Mouse (Mus musculus) heart, postnatal 25 days (tissue): ENCODE results near the gene Pdzk1ip1. TPM values are rescaled to one million over a fixed set of nuclear protein-coding genes. Genes with fewer than 3 reads are reported as not detected.

Experiments used
- DNase-seq: peaks from one replicate; pipeline ENCODE4 v3.0.0; 2022; ENCODE audit warnings: low spot score
- intact Hi-C: fragments of 180-260 bp; cut with DNase I; formaldehyde crosslinking; loops from one replicate; pipeline ENCODE4 v1.15.1; 2025
- total RNA-seq, 2 experiments: library from RNA; stranded (reverse); gene quantifications; 2 replicates each; pipeline ENCODE4 v1.2.3; 2021

Pdzk1ip1 gene
- 1 to 10 TPM in 1 of 2 experiments, not detected in 1; 1.0 TPM for total RNA-seq

GRCm38 (mm10) chr4:115088611-115089338 lies at the start of gene Pdzk1ip1:
Gene Pdzk1ip1, plus strand, starts transcription at chr4:115088708.
- intact Hi-C loops = loop anchor here (5.0 kb wide), 1 partner anchor 91 kb away; no protein-coding TSS in a partner anchor
- no peak for DNase-seq

DNA sequence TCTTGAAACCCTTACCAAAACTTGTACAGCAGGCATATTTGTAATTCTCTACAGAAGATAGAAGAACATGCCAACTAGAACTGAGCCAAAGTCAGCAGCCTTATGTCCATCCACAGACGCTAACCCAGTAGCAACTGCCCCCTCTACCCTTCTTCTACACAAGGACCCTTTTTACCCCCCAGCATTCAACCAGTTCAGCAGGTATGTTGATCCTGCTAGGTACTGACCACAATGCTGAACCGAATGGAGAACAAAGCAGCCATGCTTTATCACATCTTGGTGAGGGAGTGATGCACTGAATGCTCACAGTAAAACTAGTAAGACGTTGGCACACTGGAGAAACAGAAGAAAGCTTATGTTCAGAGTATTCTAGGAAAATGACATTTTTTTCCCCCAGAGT lies 42.9 kb upstream of the Pdzk1ip1 start:
- DNase-seq = no peak
- intact Hi-C loops = no loop called here

GRCm38 (mm10) chr4:115047750-115048149 lies 40.8 kb upstream of the Pdzk1ip1 start:
- intact Hi-C loops = loop anchor here (1.0 kb wide), 1 partner anchor 39 kb away; no protein-coding TSS in a partner anchor
- peak; percentile 35 for DNase-seq

- intact Hi-C loops = no loop called here
Observed at GRCm38 (mm10) chr4:115048190-115048589, 40.3 kb upstream of the Pdzk1ip1 start.

GRCm38 (mm10) chr4:115051245-115051644 lies 37.3 kb upstream of the Pdzk1ip1 start:
- no peak for DNase-seq
- intact Hi-C loops = loop anchor here (2.0 kb wide), 1 partner anchor 16 kb away; no protein-coding TSS in a partner anchor

More at GRCm38 (mm10) chr4:115048190-115048589, 40.3 kb upstream of the Pdzk1ip1 start:
- no peak for DNase-seq

- peak; percentile 75 for DNase-seq
Observed at GRCm38 (mm10) chr4:115052343-115053005, 36.0 kb upstream of the Pdzk1ip1 start.

GRCm38 (mm10) chr4:115055044-115055443 lies 33.5 kb upstream of the Pdzk1ip1 start:
- DNase-seq = no peak
- intact Hi-C loops = no loop called here

More at GRCm38 (mm10) chr4:115052343-115053005, 36.0 kb upstream of the Pdzk1ip1 start:
- intact Hi-C loops = no loop called here

GRCm38 (mm10) chr4:115055691-115056090 lies 32.8 kb upstream of the Pdzk1ip1 start:
- intact Hi-C loops = loop anchor here (2.0 kb wide), 1 partner anchor 147 kb away; the partner anchor contains the start of gene Foxd2
- DNase-seq = no peak

DNA sequence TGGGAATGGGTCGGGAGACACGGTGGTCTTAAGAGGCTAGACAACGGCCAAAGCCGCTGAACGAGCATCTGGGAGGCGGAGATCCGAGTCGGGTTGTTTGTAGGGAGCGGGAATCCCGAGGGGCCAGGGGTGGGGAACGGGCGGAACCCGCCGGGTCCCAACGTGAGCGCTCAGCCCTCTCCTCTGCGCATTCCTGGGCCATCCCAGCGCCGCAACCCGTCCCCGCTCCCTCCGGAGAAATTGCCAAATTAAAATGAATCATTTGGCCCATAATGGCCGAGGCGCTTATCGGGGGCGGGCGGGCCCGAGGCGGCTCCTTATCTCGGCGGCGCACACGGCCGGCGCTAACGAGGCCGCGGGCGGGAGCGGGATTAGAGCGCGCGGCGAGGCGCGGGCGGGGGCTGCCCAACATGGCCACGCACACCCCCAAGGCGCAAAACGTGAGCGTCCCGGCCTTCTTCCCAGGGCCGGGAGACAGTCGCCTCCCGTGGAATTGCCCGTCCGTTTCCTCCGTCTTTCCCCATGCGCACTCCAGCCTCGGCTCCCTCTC lies 32.1 kb upstream of the Pdzk1ip1 start, which contains the start of gene Tal1:
TSS of gene Tal1 (plus strand) at position 56 of the 550 bp plus-strand sequence.
- intact Hi-C loops = loop anchor here (2.0 kb wide), 1 partner anchor 148 kb away; the partner anchor contains the start of gene Foxd2
- peak; percentile 35 for DNase-seq

- peak; percentile 62 for DNase-seq
- intact Hi-C loops = loop anchor here (2.0 kb wide), 1 partner anchor 148 kb away; the partner anchor contains the start of gene Foxd2
Observed at GRCm38 (mm10) chr4:115056921-115057673, 31.4 kb upstream of the Pdzk1ip1 start.

DNA sequence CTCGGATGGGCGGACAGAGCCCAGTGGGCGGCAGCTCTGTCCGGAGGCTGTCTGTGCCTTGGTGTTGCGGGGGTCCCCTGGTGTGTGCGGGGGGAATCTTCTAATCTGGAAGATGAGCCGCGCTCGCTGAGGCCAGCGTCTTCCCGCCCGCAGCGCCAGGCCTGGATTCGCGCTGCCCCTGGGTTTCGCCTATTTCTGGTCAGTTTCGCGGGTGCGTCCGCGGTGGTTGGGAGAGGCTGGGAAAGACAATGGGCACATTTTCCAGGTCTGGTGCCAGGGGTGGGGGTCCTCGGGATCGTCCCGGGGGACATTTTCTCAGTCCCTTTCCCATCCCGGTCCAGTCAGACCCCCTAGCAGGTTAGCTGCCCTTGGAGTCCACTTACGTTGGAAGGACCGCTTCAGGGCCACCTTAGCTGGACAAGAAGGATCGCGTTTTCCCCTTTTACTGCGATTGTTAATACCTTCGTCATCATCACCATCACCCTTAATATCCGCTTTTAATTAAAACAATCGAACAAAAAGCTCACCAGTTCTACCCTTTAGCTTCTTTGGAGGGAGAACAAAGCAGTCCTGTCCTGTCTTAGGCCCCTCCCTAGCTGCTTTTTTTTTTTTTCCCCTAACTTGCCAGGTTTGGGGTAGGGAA lies 30.7 kb upstream of the Pdzk1ip1 start:
- no peak for DNase-seq
- intact Hi-C loops = loop anchor here (2.0 kb wide), 2 partner anchors 17 to 149 kb away; partner anchors contain the start of gene Foxd2

- intact Hi-C loops = loop anchor here (2.0 kb wide), 1 partner anchor 16 kb away; no protein-coding TSS in a partner anchor
- no peak for DNase-seq
Observed at GRCm38 (mm10) chr4:115058317-115058761, 30.2 kb upstream of the Pdzk1ip1 start.

GRCm38 (mm10) chr4:115058871-115059590 lies 29.5 kb upstream of the Pdzk1ip1 start:
- intact Hi-C loops = loop anchor here (2.0 kb wide), 1 partner anchor 16 kb away; no protein-coding TSS in a partner anchor

GRCm38 (mm10) chr4:115059871-115060270 lies 28.6 kb upstream of the Pdzk1ip1 start:
- DNase-seq = no peak
- intact Hi-C loops = loop anchor here (2.0 kb wide), 1 partner anchor 15 kb away; no protein-coding TSS in a partner anchor

More at GRCm38 (mm10) chr4:115058871-115059590, 29.5 kb upstream of the Pdzk1ip1 start:
- no peak for DNase-seq

- intact Hi-C loops = no loop called here
- DNase-seq = no peak
Observed at GRCm38 (mm10) chr4:115060753-115061152, 27.8 kb upstream of the Pdzk1ip1 start.

- intact Hi-C loops = no loop called here
- DNase-seq = no peak
Observed at GRCm38 (mm10) chr4:115062540-115062874, 26.0 kb upstream of the Pdzk1ip1 start.

- intact Hi-C loops = no loop called here
- peak; percentile 23 for DNase-seq
Observed at GRCm38 (mm10) chr4:115062875-115063517, 25.5 kb upstream of the Pdzk1ip1 start.
